Mouse (Mus musculus) intestine, embryonic 16.5 days (tissue): ENCODE measurements at regions not wholly inside any gene's neighbourhood (a gene's known extent, or its start where the extent isn't known, plus 50 kb on each side); places are given as distances from the start of the nearest gene placed in this dataset.

Experiments used
- ATAC-seq: fragments of 200-750 bp; cut with Nextera tagmentation; 2 replicates; pipeline ENCODE4 v1.8.0; 2017; ENCODE audit warnings: moderate TSS enrichment, moderate library complexity
- H3K27ac ChIP-seq: fragments of 300-500 bp; sonication (generic); 2 replicates; pipeline ENCODE4 v1.5.1; 2014; ENCODE audit warnings: mild to moderate bottlenecking, low read length
- H3K27me3 ChIP-seq: fragments of 300-500 bp; sonication (generic); replicated peaks from 2 replicates; pipeline ENCODE4 v1.6.1; 2014; ENCODE audit warnings: low read length, control low read depth, mixed read lengths; ENCODE audit not compliant: control insufficient read depth, insufficient read depth
- H3K36me3 ChIP-seq: fragments of 300-500 bp; sonication (generic); 2 replicates; pipeline ENCODE4 v1.6.1; 2014; ENCODE audit warnings: low read length, control low read depth; ENCODE audit not compliant: control insufficient read depth, insufficient read depth
- H3K4me1 ChIP-seq: fragments of 300-500 bp; sonication (generic); 2 replicates; pipeline ENCODE4 v1.6.1; 2014; ENCODE audit warnings: low read length, control low read depth, mixed read lengths; ENCODE audit not compliant: control insufficient read depth, insufficient read depth
- H3K4me2 ChIP-seq: fragments of 300-500 bp; sonication (generic); 2 replicates; pipeline ENCODE4 v1.6.1; 2014; ENCODE audit warnings: low read depth, low read length, control low read depth
- H3K4me3 ChIP-seq: fragments of 300-500 bp; sonication (generic); 2 replicates; pipeline ENCODE4 v1.5.1; 2014; ENCODE audit warnings: mild to moderate bottlenecking, low read length
- H3K9ac ChIP-seq: fragments of 300-500 bp; sonication (generic); 2 replicates; pipeline ENCODE4 v1.6.1; 2014; ENCODE audit warnings: low read depth, low read length
- H3K9me3 ChIP-seq: fragments of 300-500 bp; sonication (generic); 2 replicates; pipeline ENCODE4 v1.6.1; 2016; ENCODE audit warnings: low read length, control low read depth; ENCODE audit not compliant: control insufficient read depth
- WGBS: fragments of 180-500 bp; shearing (Covaris S2); extraction: QIAGEN DNeasy Blood & Tissue Kit; methylation state at CpG from one replicate; pipeline ENCODE4 v1.1.7; 2014; 5-methylcytosine and 5-hydroxymethylcytosine counted together

DNA sequence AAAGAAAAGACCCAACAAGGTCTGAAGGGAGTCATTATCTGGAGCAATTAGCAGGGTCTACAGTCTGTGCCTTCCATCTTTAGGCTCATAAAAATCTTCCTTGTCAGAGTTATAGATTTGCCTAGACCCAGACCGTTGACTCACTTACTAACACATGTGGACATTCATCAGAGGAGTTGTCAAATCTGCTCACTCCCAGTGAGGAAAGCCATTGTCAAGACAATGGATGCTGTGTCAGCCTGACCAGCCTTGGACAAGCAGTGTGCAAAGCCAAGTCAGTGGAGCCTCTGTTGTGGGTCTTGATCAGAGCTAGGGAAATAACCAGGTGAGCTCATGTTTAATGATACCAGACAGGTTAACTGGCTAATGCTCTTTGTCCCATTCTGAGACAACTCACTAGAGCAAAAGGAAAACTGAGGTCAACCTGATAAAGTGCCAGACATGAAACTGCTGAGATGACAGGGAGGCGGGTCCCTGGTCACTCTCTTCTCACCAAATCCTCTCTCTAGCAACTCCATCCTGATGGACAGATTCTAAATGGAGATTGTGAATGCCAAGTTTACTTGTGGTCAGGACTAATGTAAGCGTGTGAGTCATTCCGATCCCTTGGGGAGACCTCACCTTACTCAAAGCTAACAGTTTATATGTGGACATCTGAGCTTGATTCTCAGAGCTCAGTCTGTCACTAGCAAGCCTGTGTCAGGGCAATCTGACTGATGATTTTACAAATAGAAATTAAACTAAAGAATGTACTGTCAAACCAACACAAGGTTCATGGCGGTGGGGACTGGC, 320.6 kb upstream of the Gm26657 start:
- Histone ChIP-seq H3K9me3 (no peaks in the 10 kb centered on the region), H3K27me3 (no peaks in the 10 kb centered on the region), H3K4me2 (no peak overlapping the region), H3K27ac (no peak overlapping the region), H3K4me3 (no peak overlapping the region), H3K4me1 (no peaks in the 10 kb centered on the region), H3K36me3 (no peaks in the 10 kb centered on the region), H3K9ac (no peak overlapping the region)
- 77% methylated on average over 5 of the region's 5 CpGs for WGBS
- ATAC-seq, result no peak

DNA sequence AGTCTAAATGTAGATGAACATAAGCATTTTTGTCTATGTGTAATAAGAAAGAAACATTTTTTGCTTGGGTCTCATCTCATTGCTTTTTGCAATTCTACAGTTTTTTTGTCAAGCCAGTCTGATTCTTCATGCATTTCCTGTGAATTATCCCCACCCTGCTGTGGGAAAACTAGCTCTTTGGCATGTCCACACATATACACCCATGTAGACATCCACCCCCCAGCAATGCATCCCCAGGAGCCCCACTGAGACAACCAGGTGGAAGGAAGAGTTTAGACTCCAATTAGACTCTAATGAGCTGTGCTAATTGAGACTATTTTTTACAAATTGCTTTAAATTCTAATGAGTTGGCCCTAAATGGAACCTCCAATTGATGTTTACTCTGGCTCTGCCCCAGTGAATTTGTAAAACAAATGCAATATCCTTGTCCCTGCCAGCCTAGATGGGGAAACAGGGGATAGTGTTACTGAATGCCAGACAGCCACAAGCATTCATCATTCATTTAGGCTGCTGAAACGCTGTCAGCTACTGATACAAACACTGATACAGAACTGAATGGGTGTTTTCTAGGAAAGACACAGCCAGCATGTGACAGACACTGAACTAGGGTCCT, 328.7 kb upstream of the Gm26657 start:
- WGBS, result 32% methylated on average over 1 of the region's 1 CpGs
- no peak overlapping the region for H3K4me2 ChIP-seq
- no peaks in the 10 kb centered on the region for H3K36me3 ChIP-seq
- no peak overlapping the region for H3K4me3 ChIP-seq
- no peaks in the 10 kb centered on the region for H3K9me3 ChIP-seq
- no peak for ATAC-seq
- no peaks in the 10 kb centered on the region for H3K27me3 ChIP-seq
- no peaks in the 10 kb centered on the region for H3K4me1 ChIP-seq
- no peak overlapping the region for H3K9ac ChIP-seq
- H3K27ac ChIP-seq, result no peak overlapping the region

DNA sequence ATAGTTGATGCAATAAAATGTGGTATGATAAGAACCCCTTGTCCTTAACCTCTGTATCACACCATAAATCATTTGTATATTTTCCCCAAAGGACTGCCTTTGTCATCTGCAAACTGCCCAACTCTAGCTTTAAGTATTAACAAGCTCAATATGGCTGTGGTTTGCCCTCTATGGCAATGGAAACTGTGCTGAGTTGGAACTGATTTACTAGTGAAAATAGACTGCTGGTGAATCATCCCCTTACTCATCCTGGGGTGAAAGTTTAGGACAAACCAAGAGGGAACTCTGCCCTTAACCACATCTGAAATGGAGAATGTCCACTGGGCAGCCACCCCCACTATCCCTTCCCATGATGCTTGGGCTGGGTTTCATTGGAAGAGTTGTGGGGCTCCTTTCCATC, 346.1 kb upstream of the Gm26657 start:
- ATAC-seq, result no peak
- H3K4me2 ChIP-seq, result no peak overlapping the region
- no peaks in the 10 kb centered on the region for H3K27me3 ChIP-seq
- H3K4me3 ChIP-seq, result no peak overlapping the region
- no peak overlapping the region for H3K27ac ChIP-seq
- no peaks in the 10 kb centered on the region for H3K36me3 ChIP-seq
- no peaks in the 10 kb centered on the region for H3K9me3 ChIP-seq
- H3K9ac ChIP-seq, result no peak overlapping the region
- no peaks in the 10 kb centered on the region for H3K4me1 ChIP-seq

DNA sequence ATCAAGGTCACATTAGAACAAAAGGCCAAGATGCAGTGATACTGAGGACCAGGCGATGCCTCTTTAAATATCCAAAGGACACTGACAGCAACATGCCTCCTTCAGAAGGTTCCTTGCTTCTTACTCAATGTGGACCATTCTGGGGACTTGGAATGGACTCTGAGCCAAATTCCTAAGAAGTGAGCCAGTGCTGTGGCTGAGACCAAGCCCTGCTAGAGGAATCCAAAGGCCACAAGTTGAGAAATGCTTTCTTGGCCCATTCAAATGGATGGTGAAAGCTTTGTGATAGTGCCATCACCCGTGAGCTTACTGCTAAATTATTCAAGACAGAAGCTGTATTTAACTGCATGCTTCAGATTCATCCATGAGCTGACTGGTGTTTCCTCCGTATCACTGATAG, 352.8 kb upstream of the Gm26657 start:
- H3K9ac ChIP-seq, result no peak overlapping the region
- no peaks in the 10 kb centered on the region for H3K27me3 ChIP-seq
- H3K36me3 ChIP-seq, result no peaks in the 10 kb centered on the region
- H3K9me3 ChIP-seq, result no peaks in the 10 kb centered on the region
- H3K4me3 ChIP-seq, result no peak overlapping the region
- no peak overlapping the region for H3K27ac ChIP-seq
- no peak for ATAC-seq
- 80% methylated on average over 3 of the region's 3 CpGs for WGBS
- no peaks in the 10 kb centered on the region for H3K4me1 ChIP-seq
- no peak overlapping the region for H3K4me2 ChIP-seq

DNA sequence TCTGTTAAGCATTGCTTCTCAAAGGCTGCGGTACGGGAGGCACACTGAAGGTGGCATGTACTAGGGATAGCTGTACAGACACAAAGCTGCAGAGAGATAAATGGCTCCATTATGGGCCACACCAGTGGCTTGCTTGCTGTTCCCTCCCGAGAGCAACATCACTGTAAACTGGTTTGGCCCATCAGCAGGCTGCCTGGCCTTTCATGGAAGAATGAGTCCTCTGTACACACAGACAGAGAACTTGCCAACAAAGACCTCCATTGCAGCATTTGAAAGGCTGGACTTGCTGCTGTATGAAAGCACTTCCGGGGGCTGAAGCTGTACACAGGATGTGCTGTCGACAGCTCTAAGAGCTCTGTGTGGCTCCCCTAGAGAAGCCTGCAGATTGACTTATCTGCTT, 364.1 kb upstream of the Gm26657 start:
- Histone ChIP-seq H3K4me1 (no peaks in the 10 kb centered on the region), H3K27me3 (no peaks in the 10 kb centered on the region), H3K27ac (no peak overlapping the region), H3K9me3 (no peaks in the 10 kb centered on the region), H3K9ac (no peak overlapping the region), H3K36me3 (no peaks in the 10 kb centered on the region), H3K4me3 (no peak overlapping the region), H3K4me2 (no peak overlapping the region)
- 56% methylated on average over 5 of the region's 5 CpGs for WGBS
- ATAC-seq, result no peak

DNA sequence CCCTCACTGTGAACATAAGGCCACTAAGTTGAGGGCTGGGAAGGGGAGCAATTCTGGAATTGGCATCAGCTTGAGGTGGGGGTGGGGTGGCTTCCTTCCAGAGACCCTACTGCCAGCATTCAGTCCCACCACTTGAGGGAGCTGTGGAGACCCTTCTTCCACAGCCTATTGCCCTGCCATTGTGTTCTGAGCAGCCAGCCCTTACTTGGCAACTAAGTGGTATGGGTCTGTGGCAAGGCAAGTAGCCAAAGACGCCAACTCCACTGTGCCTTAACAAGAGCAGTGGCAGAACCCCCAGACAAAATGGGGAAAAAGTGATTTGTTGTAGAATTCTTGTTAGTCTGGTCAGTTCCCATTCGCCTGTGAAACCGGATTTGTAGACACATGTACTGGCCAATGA, 365.4 kb upstream of the Gm26657 start:
- Histone ChIP-seq H3K4me3 (no peak overlapping the region), H3K27ac (no peak overlapping the region), H3K9ac (no peak overlapping the region), H3K27me3 (no peaks in the 10 kb centered on the region), H3K9me3 (no peaks in the 10 kb centered on the region), H3K36me3 (no peaks in the 10 kb centered on the region), H3K4me1 (no peaks in the 10 kb centered on the region), H3K4me2 (no peak overlapping the region)
- 91% methylated on average over 3 of the region's 3 CpGs for WGBS
- ATAC-seq, result no peak

DNA sequence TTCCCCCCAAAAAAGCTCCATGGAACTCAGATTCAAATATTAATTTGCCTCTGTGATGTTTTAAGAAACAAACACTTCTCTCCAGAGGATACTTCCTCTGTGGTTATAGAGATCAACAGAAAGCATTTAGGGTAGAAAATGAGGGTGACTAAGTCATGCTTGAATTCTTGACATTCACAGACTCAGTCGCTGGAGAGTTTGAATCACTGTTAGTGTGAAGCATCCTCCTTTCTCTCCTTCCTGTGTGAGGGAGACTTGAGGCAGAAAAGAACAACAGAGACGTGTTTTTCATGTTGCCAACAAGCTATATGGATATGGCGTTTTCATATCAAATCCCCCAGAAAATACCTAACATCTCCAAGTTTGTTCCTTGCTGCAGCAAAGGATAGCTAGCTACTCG, 366.1 kb upstream of the Gm26657 start:
- 72% methylated on average over 4 of the region's 4 CpGs for WGBS

DNA sequence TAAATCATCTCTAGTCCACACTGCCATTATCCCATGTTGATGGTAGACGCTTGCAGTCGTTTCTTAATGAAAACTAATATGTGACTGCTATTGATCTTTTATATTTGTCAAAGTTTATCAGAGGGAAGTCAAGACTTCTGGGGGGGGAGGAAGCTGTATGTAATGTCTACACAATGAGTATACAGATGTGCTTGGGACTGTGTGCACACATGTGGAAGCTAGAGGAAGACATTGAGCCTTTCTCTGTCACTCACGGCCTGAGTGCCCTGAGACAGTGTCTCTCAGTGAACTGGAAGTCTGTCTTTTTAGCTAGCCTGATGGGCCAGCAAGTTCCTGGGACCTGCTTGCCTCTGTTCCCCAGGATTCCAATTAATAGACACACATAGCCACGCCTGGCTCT, 366.7 kb upstream of the Gm26657 start:
- no peak overlapping the region for H3K27ac ChIP-seq
- 78% methylated on average over 4 of the region's 4 CpGs for WGBS
- H3K36me3 ChIP-seq, result no peaks in the 10 kb centered on the region
- no peak for ATAC-seq
- H3K4me3 ChIP-seq, result no peak overlapping the region
- H3K27me3 ChIP-seq, result no peaks in the 10 kb centered on the region
- no peak overlapping the region for H3K9ac ChIP-seq
- no peaks in the 10 kb centered on the region for H3K4me1 ChIP-seq
- H3K4me2 ChIP-seq, result no peak overlapping the region
- H3K9me3 ChIP-seq, result no peaks in the 10 kb centered on the region

More for the DNA sequence above, 366.1 kb upstream of the Gm26657 start:
- ATAC-seq, result no peak
- no peak overlapping the region for H3K4me3 ChIP-seq
- H3K9ac ChIP-seq, result no peak overlapping the region
- no peaks in the 10 kb centered on the region for H3K4me1 ChIP-seq
- no peak overlapping the region for H3K4me2 ChIP-seq
- no peak overlapping the region for H3K27ac ChIP-seq
- no peaks in the 10 kb centered on the region for H3K9me3 ChIP-seq
- no peaks in the 10 kb centered on the region for H3K27me3 ChIP-seq
- no peaks in the 10 kb centered on the region for H3K36me3 ChIP-seq

DNA sequence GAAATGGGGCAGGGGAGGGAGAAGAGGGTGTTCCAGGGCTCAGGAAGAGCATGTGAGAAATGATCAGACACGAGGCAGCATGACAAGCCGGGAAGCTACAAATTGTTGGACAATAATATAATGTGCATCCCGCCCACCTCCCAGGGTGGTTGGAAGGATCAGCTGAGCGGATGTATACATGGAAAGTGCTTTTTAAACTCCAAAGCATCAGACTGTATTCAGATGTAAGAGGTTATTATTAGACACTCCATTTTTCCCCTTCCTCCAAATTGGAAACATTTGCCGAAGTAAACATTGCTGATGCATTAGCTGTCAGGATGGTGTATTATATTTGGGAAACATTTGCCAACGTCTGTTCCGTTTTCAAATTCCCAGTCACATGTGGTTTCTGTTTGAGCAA, 367.2 kb upstream of the Gm26657 start:
- H3K9ac ChIP-seq, result no peak overlapping the region
- no peak overlapping the region for H3K27ac ChIP-seq
- H3K9me3 ChIP-seq, result no peaks in the 10 kb centered on the region
- no peaks in the 10 kb centered on the region for H3K4me1 ChIP-seq
- ATAC-seq, result no peak
- WGBS, result 51% methylated on average over 7 of the region's 7 CpGs
- no peak overlapping the region for H3K4me3 ChIP-seq
- no peaks in the 10 kb centered on the region for H3K27me3 ChIP-seq
- no peak overlapping the region for H3K4me2 ChIP-seq
- no peaks in the 10 kb centered on the region for H3K36me3 ChIP-seq

DNA sequence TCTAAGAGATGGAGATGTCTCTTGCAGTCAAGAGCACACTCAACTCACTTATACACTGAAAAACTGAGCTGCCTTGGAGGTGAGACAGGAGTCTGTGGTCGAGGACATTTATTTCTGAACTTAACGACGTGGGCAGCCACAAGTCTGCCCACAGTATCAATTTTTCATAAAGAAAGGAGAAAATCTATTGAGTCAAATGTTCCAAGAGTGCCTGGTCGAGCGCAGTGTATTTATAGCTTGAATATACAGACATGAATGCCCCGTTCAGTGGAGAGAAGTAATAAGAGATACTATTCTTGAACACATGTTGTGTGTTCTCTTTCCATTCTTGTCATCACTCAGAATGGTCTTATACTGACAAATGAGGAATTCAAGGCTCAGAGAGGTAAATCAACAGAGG, 375.3 kb upstream of the Gm26657 start:
- no peak for ATAC-seq
- WGBS, result 78% methylated on average over 6 of the region's 6 CpGs

More for the DNA sequence above, 375.3 kb upstream of the Gm26657 start:
- Histone ChIP-seq H3K4me3 (no peak overlapping the region), H3K27me3 (no peaks in the 10 kb centered on the region), H3K36me3 (no peaks in the 10 kb centered on the region), H3K4me2 (no peak overlapping the region), H3K9me3 (no peaks in the 10 kb centered on the region), H3K27ac (no peak overlapping the region), H3K4me1 (no peaks in the 10 kb centered on the region), H3K9ac (no peak overlapping the region)
